Mouse (Mus musculus): ENCODE measurements around the gene Map2k4.

DNA sequence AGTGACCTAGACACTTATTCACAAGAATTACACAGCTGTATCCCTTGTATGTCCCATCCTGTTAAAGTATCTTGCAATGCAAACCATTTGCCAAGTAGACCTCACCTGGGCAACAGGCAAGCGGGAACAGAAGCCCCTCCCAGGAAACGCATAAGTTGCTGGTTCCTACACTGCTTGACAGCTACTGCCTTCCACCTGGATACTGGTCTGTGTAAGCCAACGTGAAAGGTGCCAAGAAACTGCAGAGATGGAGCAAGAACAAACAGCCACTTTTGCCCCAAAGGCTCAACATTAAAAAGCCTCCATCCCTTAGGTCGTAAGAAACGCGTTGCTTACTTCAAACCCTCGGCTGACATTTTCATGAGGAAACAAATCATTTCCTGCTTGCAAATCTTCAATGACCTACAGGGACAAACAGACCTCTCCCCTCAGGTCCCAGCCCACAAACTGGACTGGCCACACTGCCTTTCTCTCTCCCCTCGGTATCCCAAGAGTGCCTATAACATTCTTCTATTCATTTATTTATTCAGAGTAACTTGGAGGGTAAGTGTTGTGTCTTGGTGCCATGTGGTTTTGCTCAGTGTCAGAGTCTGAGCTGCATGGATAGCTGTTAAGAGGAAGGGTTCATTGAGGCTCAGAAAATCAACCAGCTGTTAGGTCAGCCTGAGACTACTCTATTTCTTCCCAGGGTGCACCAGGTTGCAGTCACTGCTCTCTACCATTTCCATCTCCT is 126.1 kb downstream of the Map2k4 start:
- TF ChIP-seq CTCF (IDR thresholded peaks at IDR 0.05; ENCODE audit: borderline replicate concordance, extremely low read depth, insufficient read depth, insufficient read length) (no peak), POLR2A (IDR thresholded peaks at IDR 0.05; ENCODE audit: borderline replicate concordance, extremely low read depth, insufficient read depth, insufficient read length, poor library complexity, severe bottlenecking) (no peak)

All from brain, embryonic 14.5 days (tissue).